Mouse (Mus musculus): ENCODE measurements around the gene Lmntd1.

- no peak for TF ChIP-seq POLR2A (IDR thresholded peaks at IDR 0.05; ENCODE audit: borderline replicate concordance, low read depth, low read length)
- no peak for TF ChIP-seq CTCF (IDR thresholded peaks at IDR 0.05; ENCODE audit: low read depth, low read length)
These were observed 168.2 kb downstream of the Lmntd1 start for GRCm38 (mm10) chr6:145445811-145446500.
